In the genomic region with DNA sequence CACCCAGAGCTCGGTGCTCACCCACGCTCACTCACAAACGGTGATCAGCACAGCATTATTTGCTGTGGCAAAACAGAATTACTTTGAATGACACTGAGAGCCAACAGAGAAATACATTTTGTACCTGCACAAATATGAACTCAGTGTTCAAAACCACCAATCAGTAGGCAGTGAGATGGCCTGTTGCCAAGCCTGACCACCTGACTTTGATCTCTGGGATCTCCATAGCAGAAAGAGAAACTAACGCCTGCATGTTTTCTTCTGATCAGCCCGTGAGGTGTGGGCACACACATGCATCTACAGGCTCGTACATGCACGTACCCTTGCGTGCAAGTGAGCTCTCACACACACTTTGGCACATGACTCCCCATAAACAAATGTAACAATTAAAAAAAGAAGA, we compare ENCODE assay signal across 24 mouse cellular contexts. TPM values are rescaled to one million over a fixed set of nuclear protein-coding genes. Genes with fewer than 3 reads are reported as not detected.
A peak's percentile ranks its signal among the peaks of the same experiment; 100 is the strongest.
DNase-seq lines count a peak whose midpoint lies in the region; ATAC-seq and TF ChIP-seq lines count a peak whose summit lies in the region.
"Had no signal": no experiment of that assay in that cellular context is flagged by ENCODE, and none has a peak within 500 bp of the region (broad histone marks: within the 10 kb centered on the region; RNA-seq: fewer than 3 reads in every experiment).

No protein-coding gene starts in this region.

- ATAC-seq in lung, postnatal 0 days = no peak
- ATAC-seq in stomach, postnatal 0 days (ENCODE audit: low FRiP score, low TSS enrichment) = 0 out of 2 replicates have a peak, but pooled peaks have one; percentile 26
- ATAC-seq: activated CD4-positive, CD25-positive, alpha-beta regulatory T cell, adult 4 months; forebrain, embryonic 13.5 days; forebrain, embryonic 16.5 days had no signal

- H3K4me2 ChIP-seq in lung, postnatal 0 days (replicated peaks; ENCODE audit: low read depth, low read length) = no peak overlapping the region
- H3K4me2 ChIP-seq in stomach, postnatal 0 days (replicated peaks; ENCODE audit: low read depth) = no peak overlapping the region
- H3K4me2 ChIP-seq: forebrain, embryonic 13.5 days; heart, embryonic 13.5 days; hindbrain, embryonic 12.5 days; hindbrain, embryonic 15.5 days had no signal

- H3K27me3 ChIP-seq in lung, postnatal 0 days (replicated peaks; ENCODE audit: insufficient read depth, low read length) = no peaks in the 10 kb centered on the region
- H3K27me3 ChIP-seq in stomach, postnatal 0 days (ENCODE audit: control insufficient read depth, insufficient read depth, low read length) = no peaks in the 10 kb centered on the region
- H3K27me3 ChIP-seq in cerebellum, adult 2 months (ENCODE audit: control insufficient read depth, insufficient read depth, low read length) = no peaks in the 10 kb centered on the region
- H3K27me3 ChIP-seq: hindbrain, embryonic 12.5 days; hindbrain, embryonic 15.5 days had no signal

- H3K9ac ChIP-seq in lung, postnatal 0 days (replicated peaks; ENCODE audit: low read depth) = no peak overlapping the region
- no peak overlapping the region for H3K9ac ChIP-seq in stomach, postnatal 0 days (ENCODE audit: low read length)
- H3K9ac ChIP-seq: forebrain, embryonic 13.5 days; heart, embryonic 13.5 days; hindbrain, embryonic 12.5 days; hindbrain, embryonic 15.5 days had no signal

- DNase-seq in heart, adult 11 months = peak; percentile 74
- DNase-seq in heart, postnatal 4 days = no peak
- peak; percentile 25 for DNase-seq in lung, postnatal 14 days
- no peak for DNase-seq in lung, postnatal 0 days (ENCODE audit: low spot score)
- peak; percentile 42 for DNase-seq in T-cell, adult 2 months (ENCODE audit: low spot score)
- peak; percentile 59 for DNase-seq in stomach, postnatal 0 days (ENCODE audit: low spot score)
- DNase-seq in cerebellum, adult 2 months = no peak
- DNase-seq in frontal cortex, postnatal 25 days (ENCODE audit: low spot score in 2 of 2) = no peak
- DNase-seq: adrenal gland, adult 8-10 months; adrenal gland, postnatal 25 days; cerebellum, adult 11-12 months; cerebellum, adult 9-10 months; gastrocnemius, postnatal 25 days; heart, adult 2 months; heart, postnatal 14 days had no signal

- no peak for TF ChIP-seq POLR2A in cerebellum, adult 2 months (IDR thresholded peaks at IDR 0.05; ENCODE audit: borderline replicate concordance, insufficient read depth, low read length)

- no peak for TF ChIP-seq EP300 in lung, postnatal 0 days (IDR thresholded peaks at IDR 0.05)
- no peak for TF ChIP-seq EP300 in stomach, postnatal 0 days (optimal IDR thresholded peaks at IDR 0.05)

- H3K4me3 ChIP-seq in lung, postnatal 0 days (ENCODE audit: low read depth, low read length) = no peak overlapping the region
- H3K4me3 ChIP-seq in stomach, postnatal 0 days (ENCODE audit: low read depth, low read length) = no peak overlapping the region
- H3K4me3 ChIP-seq in cerebellum, adult 2 months (replicated peaks; ENCODE audit: insufficient read depth, low read depth, low read length) = no peak overlapping the region
- H3K4me3 ChIP-seq: forebrain, embryonic 10.5 days; forebrain, embryonic 13.5 days; heart, adult 2 months; heart, embryonic 10.5 days; heart, embryonic 13.5 days; hindbrain, embryonic 12.5 days; hindbrain, embryonic 15.5 days had no signal

- no peak for TF ChIP-seq CTCF in lung, postnatal 0 days (IDR thresholded peaks at IDR 0.05)
- no peak for TF ChIP-seq CTCF in stomach, postnatal 0 days (IDR thresholded peaks at IDR 0.05; ENCODE audit: low read depth)
- no peak for TF ChIP-seq CTCF in cerebellum, adult 2 months (IDR thresholded peaks at IDR 0.05; ENCODE audit: borderline replicate concordance, insufficient read depth, low read depth, low read length)

- no peaks in the 10 kb centered on the region for H3K9me3 ChIP-seq in lung, postnatal 0 days (ENCODE audit: low read length)
- H3K9me3 ChIP-seq in stomach, postnatal 0 days (ENCODE audit: control insufficient read depth, low read length) = no peaks in the 10 kb centered on the region
- H3K9me3 ChIP-seq: forebrain, embryonic 10.5 days; forebrain, embryonic 13.5 days; heart, embryonic 10.5 days; heart, embryonic 13.5 days; hindbrain, embryonic 12.5 days; hindbrain, embryonic 15.5 days had no signal

- H3K27ac ChIP-seq in lung, postnatal 0 days (ENCODE audit: low read length) = no peak overlapping the region
- H3K27ac ChIP-seq in stomach, postnatal 0 days (replicated peaks) = no peak overlapping the region
- H3K27ac ChIP-seq in cerebellum, adult 2 months (ENCODE audit: insufficient read depth, low read length) = no peak overlapping the region
- H3K27ac ChIP-seq: forebrain, embryonic 10.5 days; forebrain, embryonic 13.5 days; heart, adult 2 months; heart, embryonic 10.5 days; heart, embryonic 13.5 days; hindbrain, embryonic 12.5 days; hindbrain, embryonic 15.5 days had no signal

- no peaks in the 10 kb centered on the region for H3K36me3 ChIP-seq in lung, postnatal 0 days (ENCODE audit: insufficient read depth, low read length)
- no peaks in the 10 kb centered on the region for H3K36me3 ChIP-seq in stomach, postnatal 0 days (ENCODE audit: control insufficient read depth, insufficient read depth, low read length)
- H3K36me3 ChIP-seq: hindbrain, embryonic 15.5 days had no signal

- 78% methylated on average over 8 of the region's 8 CpGs for WGBS in lung, postnatal 0 days
- WGBS in stomach, postnatal 0 days = 65% methylated on average over 8 of the region's 8 CpGs
- WGBS in cerebellum, adult 2 months = 95% methylated on average over 8 of the region's 8 CpGs

- H3K4me1 ChIP-seq in lung, postnatal 0 days (ENCODE audit: insufficient read depth, low read depth, low read length) = no peaks in the 10 kb centered on the region
- no peaks in the 10 kb centered on the region for H3K4me1 ChIP-seq in stomach, postnatal 0 days (replicated peaks; ENCODE audit: control insufficient read depth, insufficient read depth)
- H3K4me1 ChIP-seq in cerebellum, adult 2 months (ENCODE audit: control insufficient read depth, insufficient read depth, low read length) = no peaks in the 10 kb centered on the region
- H3K4me1 ChIP-seq: hindbrain, embryonic 15.5 days had no signal

RNA-seq across cellular contexts. Expression of a gene that starts 24.0 kb away (rescaled TPM):
- 10 to 100 TPM; 12.0 to 12.7 TPM for total RNA-seq in heart, postnatal 4 days (2021)
- 19.3 and 21.1 TPM in 2 replicates for polyA plus RNA-seq in lung, postnatal 0 days (2015; fragmentation: Nextera tagmentation; extraction: Ambion mirVana)
- polyA plus RNA-seq in stomach, postnatal 0 days (2015; fragmentation: Nextera tagmentation; extraction: Ambion mirVana) = 4.5 and 4.7 TPM in 2 replicates
- polyA plus RNA-seq in cerebellum, adult 2 months (2012; rRNA removed) = 4.5 and 4.7 TPM in 2 replicates
- total RNA-seq: hematopoietic stem cell, adult 5-6 weeks had no signal
- polyA plus RNA-seq: activated CD4-positive, CD25-positive, alpha-beta regulatory T cell, adult 4 months had no signal

Comparison
In these comparisons a context has a peak if more than half of its experiments do, and no peak if none do; other contexts are left out.
1. DNase-seq: peak in heart, adult 11 months (single experiment), lung, postnatal 14 days (single experiment), T-cell, adult 2 months (single experiment) and stomach, postnatal 0 days (single experiment); none in heart, postnatal 4 days (single experiment), lung, postnatal 0 days (single experiment), cerebellum, adult 2 months (0 of 2) and frontal cortex, postnatal 25 days (0 of 2).